Mouse (Mus musculus): ENCODE data around the gene Atp2a2.

- TF ChIP-seq CTCF (conservative IDR thresholded peaks at IDR 0.05; ENCODE audit: low read length) (no peak), NANOG (IDR thresholded peaks at IDR 0.05; ENCODE audit: borderline replicate concordance, low read length) (no peak), POU5F1 (IDR thresholded peaks at IDR 0.05; ENCODE audit: borderline replicate concordance, low read length) (no peak)
Observed at GRCm38 (mm10) chr5:122500141-122500540, 1.9 kb downstream of the Atp2a2 start.

Data from E14TG2a.4 (cell line).